Mouse (Mus musculus) heart, embryonic 13.5 days (tissue): ENCODE results near the gene Arl8b. TPM values are rescaled to one million over a fixed set of nuclear protein-coding genes. Genes with fewer than 3 reads are reported as not detected.
"Not testable (repeated sequence)": the region's sequence is repeated elsewhere in the genome, so short reads cannot be mapped to it uniquely, and the experiment has no call there.

Experiments
- ATAC-seq: fragments of 200-750 bp; cut with Nextera tagmentation; 2 replicates; pipeline ENCODE4 v1.8.0; 2017; ENCODE audit warnings: moderate TSS enrichment; ENCODE audit not compliant: insufficient number of reproducible peaks, low FRiP score, low TSS enrichment; ENCODE audit errors: extremely low read depth
- H3K27ac ChIP-seq: fragments of 300-500 bp; sonication (generic); replicated peaks from 2 replicates; pipeline ENCODE4 v1.5.1; 2015; ENCODE audit warnings: moderate library complexity, mild to moderate bottlenecking, inconsistent platforms
- H3K27me3 ChIP-seq: fragments of 300-500 bp; sonication (generic); replicated peaks from 2 replicates; pipeline ENCODE4 v1.6.1; 2015; ENCODE audit warnings: mild to moderate bottlenecking, inconsistent platforms
- H3K36me3 ChIP-seq: fragments of 300-500 bp; sonication (generic); 2 replicates; pipeline ENCODE4 v1.6.1; 2015; ENCODE audit warnings: mild to moderate bottlenecking, inconsistent platforms
- H3K4me1 ChIP-seq: fragments of 300-500 bp; sonication (generic); 2 replicates; pipeline ENCODE4 v1.6.1; 2015; ENCODE audit warnings: inconsistent platforms
- H3K4me2 ChIP-seq: fragments of 300-500 bp; sonication (generic); 2 replicates; pipeline ENCODE4 v1.6.1; 2015; ENCODE audit warnings: inconsistent platforms, mild to moderate bottlenecking, moderate library complexity
- H3K4me3 ChIP-seq: fragments of 300-500 bp; sonication (generic); 2 replicates; pipeline ENCODE4 v1.5.1; 2015; ENCODE audit warnings: moderate library complexity, mild to moderate bottlenecking, inconsistent platforms
- H3K9ac ChIP-seq: fragments of 300-500 bp; sonication (generic); 2 replicates; pipeline ENCODE4 v1.6.1; 2015; ENCODE audit warnings: inconsistent platforms, mild to moderate bottlenecking, moderate library complexity
- H3K9me3 ChIP-seq: fragments of 300-500 bp; sonication (generic); 2 replicates; pipeline ENCODE4 v1.6.1; 2016; ENCODE audit warnings: inconsistent platforms
- WGBS: fragments of 180-500 bp; shearing (Covaris S2); methylation state at CpG from one replicate; pipeline ENCODE4 v1.1.7; 2015; ENCODE audit warnings: mixed read lengths; 5-methylcytosine and 5-hydroxymethylcytosine counted together
- polyA plus RNA-seq: library from polyadenylated mRNA; unstranded; fragments of >200 nt; fragmentation: Nextera tagmentation; extraction: Ambion mirVana; gene quantifications from 2 replicates; pipeline ENCODE4 v1.2.1, GENCODE M21; 2015

Gene Arl8b
- polyA plus RNA-seq, 1 experiment from 2014 or later, result 57.8 TPM

- not testable (repeated sequence) for H3K27ac ChIP-seq, H3K4me3 ChIP-seq, H3K9ac ChIP-seq, H3K4me1 ChIP-seq, H3K4me2 ChIP-seq, H3K9me3 ChIP-seq, H3K36me3 ChIP-seq, ATAC-seq, H3K27me3 ChIP-seq
- 37% methylated on average over 2 of the region's 2 CpGs for WGBS
These were observed 86.1 kb downstream of the Arl8b start for GRCm38 (mm10) chr6:108869031-108869430.

GRCm38 (mm10) chr6:108870421-108870820, 87.5 kb downstream of the Arl8b start:
- 78% methylated on average over 2 of the region's 2 CpGs for WGBS
- no peaks in the 10 kb centered on the region for H3K9me3 ChIP-seq

GRCm38 (mm10) chr6:108871251-108871650, 88.4 kb downstream of the Arl8b start:
- H3K36me3 ChIP-seq, result no peaks in the 10 kb centered on the region
- no peaks in the 10 kb centered on the region for H3K27me3 ChIP-seq
- no peak overlapping the region for H3K4me3 ChIP-seq
- 77% methylated on average over 4 of the region's 4 CpGs for WGBS
- H3K4me1 ChIP-seq, result no peaks in the 10 kb centered on the region
- no peak overlapping the region for H3K27ac ChIP-seq
- ATAC-seq, result no peak
- no peak overlapping the region for H3K9ac ChIP-seq
- H3K9me3 ChIP-seq, result no peaks in the 10 kb centered on the region
- H3K4me2 ChIP-seq, result no peak overlapping the region

More at GRCm38 (mm10) chr6:108870421-108870820, 87.5 kb downstream of the Arl8b start:
- Histone ChIP-seq H3K4me2 (no peak overlapping the region), H3K27ac (no peak overlapping the region), H3K9ac (no peak overlapping the region), H3K4me1 (no peaks in the 10 kb centered on the region), H3K36me3 (no peaks in the 10 kb centered on the region), H3K27me3 (no peaks in the 10 kb centered on the region), H3K4me3 (no peak overlapping the region)
- no peak for ATAC-seq

Other genes with a start within 250 kb of the Arl8b start
- gene Bhlhe40, start 122.5 kb upstream of the Arl8b start, polyA plus RNA-seq, result 15.1 and 19.7 TPM in 2 replicates
- 10.2 and 14.1 TPM in 2 replicates for gene Edem1, start 45.5 kb downstream of the Arl8b start, polyA plus RNA-seq